Mouse (Mus musculus) embryonic facial prominence, embryonic 13.5 days (tissue): ENCODE results near the gene Acss2. TPM values are rescaled to one million over a fixed set of nuclear protein-coding genes. Genes with fewer than 3 reads are reported as not detected.

ENCODE experiments used
- ATAC-seq: fragments of 200-750 bp; cut with Nextera tagmentation; 2 replicates; pipeline ENCODE4 v1.8.0; 2017; ENCODE audit warnings: low read depth; ENCODE audit not compliant: insufficient number of reproducible peaks, insufficient read depth, low FRiP score, low TSS enrichment
- H3K27ac ChIP-seq: fragments of 300-500 bp; sonication (generic); 2 replicates; pipeline ENCODE4 v1.5.1; 2015; ENCODE audit warnings: moderate library complexity, mild to moderate bottlenecking, inconsistent platforms
- H3K27me3 ChIP-seq: fragments of 300-500 bp; sonication (generic); 2 replicates; pipeline ENCODE4 v1.6.1; 2015; ENCODE audit warnings: mild to moderate bottlenecking, inconsistent platforms
- H3K36me3 ChIP-seq: fragments of 300-500 bp; sonication (generic); 2 replicates; pipeline ENCODE4 v1.6.1; 2015; ENCODE audit warnings: mild to moderate bottlenecking, inconsistent platforms
- H3K4me1 ChIP-seq: fragments of 300-500 bp; sonication (generic); 2 replicates; pipeline ENCODE4 v1.6.1; 2015; ENCODE audit warnings: inconsistent platforms
- H3K4me2 ChIP-seq: fragments of 300-500 bp; sonication (generic); 2 replicates; pipeline ENCODE4 v1.6.1; 2015; ENCODE audit warnings: moderate library complexity, mild to moderate bottlenecking, inconsistent platforms
- H3K4me3 ChIP-seq: fragments of 300-500 bp; sonication (generic); 2 replicates; pipeline ENCODE4 v1.5.1; 2015; ENCODE audit warnings: mild to moderate bottlenecking, inconsistent platforms
- H3K9ac ChIP-seq: fragments of 300-500 bp; sonication (generic); 2 replicates; pipeline ENCODE4 v1.6.1; 2015; ENCODE audit warnings: mild to moderate bottlenecking, inconsistent platforms
- H3K9me3 ChIP-seq: fragments of 300-500 bp; sonication (generic); 2 replicates; pipeline ENCODE4 v1.6.1; 2016; ENCODE audit warnings: inconsistent platforms
- WGBS: fragments of 180-500 bp; shearing (Covaris S2); methylation state at CpG from one replicate; pipeline ENCODE4 v1.1.7; 2015; ENCODE audit warnings: mixed read lengths; 5-methylcytosine and 5-hydroxymethylcytosine counted together
- polyA plus RNA-seq: library from polyadenylated mRNA; unstranded; fragments of >200 nt; fragmentation: Nextera tagmentation; extraction: Ambion mirVana; gene quantifications from 2 replicates; pipeline ENCODE4 v1.2.1, GENCODE M21; 2015

Acss2 gene
- polyA plus RNA-seq, 1 experiment from 2014 or later = 12.2 TPM

GRCm38 (mm10) chr2:155576656-155577055, 58.9 kb downstream of the Acss2 start:
- no peak overlapping the region for H3K9ac ChIP-seq
- no peak for ATAC-seq
- 70% methylated on average over 9 of the region's 9 CpGs for WGBS

GRCm38 (mm10) chr2:155580331-155580730, 62.6 kb downstream of the Acss2 start:
- no peak for ATAC-seq
- Histone ChIP-seq H3K36me3 (peaks cover 22% of the 10 kb centered on the region), H3K27ac (no peak overlapping the region), H3K9ac (no peak overlapping the region), H3K4me2 (no peak overlapping the region), H3K27me3 (no peaks in the 10 kb centered on the region), H3K4me3 (no peak overlapping the region), H3K4me1 (no peaks in the 10 kb centered on the region), H3K9me3 (no peaks in the 10 kb centered on the region)
- 88% methylated on average over 3 of the region's 3 CpGs for WGBS

More at GRCm38 (mm10) chr2:155576656-155577055, 58.9 kb downstream of the Acss2 start:
- Histone ChIP-seq H3K4me1 (no peaks in the 10 kb centered on the region), H3K27ac (no peak overlapping the region), H3K4me3 (no peak overlapping the region), H3K27me3 (no peaks in the 10 kb centered on the region), H3K4me2 (no peak overlapping the region), H3K36me3 (peaks cover 37% of the 10 kb centered on the region), H3K9me3 (no peaks in the 10 kb centered on the region)

GRCm38 (mm10) chr2:155582384-155582995, 64.7 kb downstream of the Acss2 start:
- no peak for ATAC-seq

GRCm38 (mm10) chr2:155582996-155583395, 65.2 kb downstream of the Acss2 start:
- no peak overlapping the region for H3K4me3 ChIP-seq
- H3K9me3 ChIP-seq = no peaks in the 10 kb centered on the region
- H3K27me3 ChIP-seq = no peaks in the 10 kb centered on the region
- H3K4me2 ChIP-seq = no peak overlapping the region
- no peak for ATAC-seq
- H3K9ac ChIP-seq = no peak overlapping the region
- H3K4me1 ChIP-seq = no peaks in the 10 kb centered on the region
- 77% methylated on average over 5 of the region's 5 CpGs for WGBS
- H3K27ac ChIP-seq = no peak overlapping the region
- H3K36me3 ChIP-seq = peaks cover 6% of the 10 kb centered on the region

More at GRCm38 (mm10) chr2:155582384-155582995, 64.7 kb downstream of the Acss2 start:
- no peak overlapping the region for H3K9ac ChIP-seq
- no peak overlapping the region for H3K4me2 ChIP-seq
- H3K27me3 ChIP-seq = no peaks in the 10 kb centered on the region
- WGBS = 74% methylated on average over 4 of the region's 4 CpGs
- peaks cover 6% of the 10 kb centered on the region for H3K36me3 ChIP-seq
- no peaks in the 10 kb centered on the region for H3K9me3 ChIP-seq
- no peaks in the 10 kb centered on the region for H3K4me1 ChIP-seq
- no peak overlapping the region for H3K27ac ChIP-seq
- H3K4me3 ChIP-seq = no peak overlapping the region

GRCm38 (mm10) chr2:155583927-155584530, 66.3 kb downstream of the Acss2 start:
- Histone ChIP-seq H3K9ac (no peak overlapping the region), H3K9me3 (no peaks in the 10 kb centered on the region), H3K4me1 (no peaks in the 10 kb centered on the region), H3K36me3 (no peaks in the 10 kb centered on the region), H3K4me2 (no peak overlapping the region), H3K27me3 (no peaks in the 10 kb centered on the region), H3K4me3 (no peak overlapping the region), H3K27ac (no peak overlapping the region)
- ATAC-seq = no peak
- WGBS = 46% methylated on average over 5 of the region's 5 CpGs

GRCm38 (mm10) chr2:155585082-155585481, 67.3 kb downstream of the Acss2 start:
- H3K4me1 ChIP-seq = no peaks in the 10 kb centered on the region
- no peak overlapping the region for H3K9ac ChIP-seq
- no peaks in the 10 kb centered on the region for H3K9me3 ChIP-seq
- no peak for ATAC-seq
- H3K27me3 ChIP-seq = no peaks in the 10 kb centered on the region
- no peak overlapping the region for H3K4me3 ChIP-seq
- no peaks in the 10 kb centered on the region for H3K36me3 ChIP-seq
- H3K4me2 ChIP-seq = no peak overlapping the region
- WGBS = 82% methylated on average over 9 of the region's 9 CpGs
- H3K27ac ChIP-seq = no peak overlapping the region

- no peak for ATAC-seq
- WGBS = 65% methylated on average over 10 of the region's 10 CpGs
Observed at GRCm38 (mm10) chr2:155585486-155585885, 67.7 kb downstream of the Acss2 start.

GRCm38 (mm10) chr2:155588136-155588535, 70.4 kb downstream of the Acss2 start:
- H3K4me2 ChIP-seq = no peak overlapping the region
- no peaks in the 10 kb centered on the region for H3K36me3 ChIP-seq
- peaks cover 9% of the 10 kb centered on the region for H3K4me1 ChIP-seq
- H3K27ac ChIP-seq = no peak overlapping the region
- H3K27me3 ChIP-seq = no peaks in the 10 kb centered on the region
- H3K4me3 ChIP-seq = no peak overlapping the region
- 83% methylated on average over 3 of the region's 3 CpGs for WGBS
- ATAC-seq = no peak
- H3K9me3 ChIP-seq = no peaks in the 10 kb centered on the region
- no peak overlapping the region for H3K9ac ChIP-seq

More at GRCm38 (mm10) chr2:155585486-155585885, 67.7 kb downstream of the Acss2 start:
- no peaks in the 10 kb centered on the region for H3K9me3 ChIP-seq
- H3K36me3 ChIP-seq = no peaks in the 10 kb centered on the region
- H3K27me3 ChIP-seq = no peaks in the 10 kb centered on the region
- no peak overlapping the region for H3K4me3 ChIP-seq
- H3K4me2 ChIP-seq = no peak overlapping the region
- no peak overlapping the region for H3K9ac ChIP-seq
- no peak overlapping the region for H3K27ac ChIP-seq
- H3K4me1 ChIP-seq = no peaks in the 10 kb centered on the region

- H3K36me3 ChIP-seq = no peaks in the 10 kb centered on the region
Observed at GRCm38 (mm10) chr2:155589521-155589920, 71.8 kb downstream of the Acss2 start.

GRCm38 (mm10) chr2:155590876-155591275, 73.1 kb downstream of the Acss2 start:
- no peaks in the 10 kb centered on the region for H3K9me3 ChIP-seq
- no peak overlapping the region for H3K4me2 ChIP-seq
- no peaks in the 10 kb centered on the region for H3K27me3 ChIP-seq
- peaks cover 9% of the 10 kb centered on the region for H3K4me1 ChIP-seq
- ATAC-seq = no peak
- no peak overlapping the region for H3K4me3 ChIP-seq
- peak overlapping the region; percentile 87; the same call in 1 of the 2 replicates for H3K9ac ChIP-seq
- 93% methylated on average over 2 of the region's 2 CpGs for WGBS
- no peak overlapping the region for H3K27ac ChIP-seq
- H3K36me3 ChIP-seq = no peaks in the 10 kb centered on the region

More at GRCm38 (mm10) chr2:155589521-155589920, 71.8 kb downstream of the Acss2 start:
- peaks cover 9% of the 10 kb centered on the region for H3K4me1 ChIP-seq
- no peaks in the 10 kb centered on the region for H3K27me3 ChIP-seq
- no peaks in the 10 kb centered on the region for H3K9me3 ChIP-seq
- no peak overlapping the region for H3K9ac ChIP-seq
- H3K4me3 ChIP-seq = no peak overlapping the region
- 73% methylated on average over 6 of the region's 6 CpGs for WGBS
- H3K4me2 ChIP-seq = no peak overlapping the region
- no peak overlapping the region for H3K27ac ChIP-seq
- ATAC-seq = no peak

- H3K27ac ChIP-seq = peak overlapping the region; percentile 88
- 3% methylated on average over 6 of the region's 6 CpGs for WGBS
Observed at GRCm38 (mm10) chr2:155591676-155592075, 73.9 kb downstream of the Acss2 start.

More at GRCm38 (mm10) chr2:155591676-155592075, 73.9 kb downstream of the Acss2 start:
- H3K27me3 ChIP-seq = no peaks in the 10 kb centered on the region
- peak overlapping the region; percentile 87 for H3K9ac ChIP-seq
- no peaks in the 10 kb centered on the region for H3K36me3 ChIP-seq
- no peaks in the 10 kb centered on the region for H3K9me3 ChIP-seq
- peak overlapping the region; percentile 68 for H3K4me3 ChIP-seq
- peak overlapping the region; percentile 72 for H3K4me2 ChIP-seq
- no peak for ATAC-seq
- peaks cover 9% of the 10 kb centered on the region for H3K4me1 ChIP-seq
